Comparison of ENCODE assay signal across 23 mouse cellular contexts in genomic region chr2:31925936-31926335, GRCm38 (mm10). TPM values are rescaled to one million over a fixed set of nuclear protein-coding genes. Genes with fewer than 3 reads are reported as not detected.
DNase-seq lines count a peak whose midpoint lies in the region; ATAC-seq lines count a peak whose summit lies in the region.
"Had no signal": no experiment of that assay in that cellular context is flagged by ENCODE, and none has a peak within 500 bp of the region (broad histone marks: within the 10 kb centered on the region; RNA-seq: fewer than 3 reads in every experiment).

No protein-coding gene starts in this region.

- no peaks in the 10 kb centered on the region for H3K36me3 ChIP-seq in kidney, embryonic 16.5 days (ENCODE audit: insufficient read depth, low read length)
- no peaks in the 10 kb centered on the region for H3K36me3 ChIP-seq in kidney, embryonic 15.5 days
- H3K36me3 ChIP-seq: forebrain, embryonic 10.5 days; heart, embryonic 12.5 days; heart, embryonic 15.5 days; hindbrain, embryonic 15.5 days had no signal

- ATAC-seq in cerebellum, adult (ENCODE audit: insufficient number of reproducible peaks, low FRiP score, low TSS enrichment): no peak
- ATAC-seq in kidney, embryonic 16.5 days (ENCODE audit: low FRiP score, low TSS enrichment): no peak
- ATAC-seq in kidney, embryonic 15.5 days (replicated peaks; ENCODE audit: low FRiP score): no peak
- ATAC-seq: forebrain, embryonic 13.5 days; forebrain, postnatal 0 days; Patski had no signal

- WGBS in kidney, embryonic 16.5 days: 54% methylated on average over 4 of the region's 4 CpGs
- 52% methylated on average over 4 of the region's 4 CpGs for WGBS in kidney, embryonic 15.5 days

- H3K27me3 ChIP-seq in kidney, embryonic 16.5 days (ENCODE audit: insufficient read depth, low read length): no peaks in the 10 kb centered on the region
- H3K27me3 ChIP-seq in kidney, embryonic 15.5 days: 0 out of 2 replicates have a peak, but pooled peaks cover 3% of the 10 kb centered on the region
- H3K27me3 ChIP-seq: hindbrain, embryonic 15.5 days; Patski had no signal

- peak; percentile 29 to 36 for DNase-seq in cerebellum, postnatal 10 days
- peak; percentile 43 for DNase-seq in kidney, adult 18-20 months
- peak; percentile 43 for DNase-seq in kidney, postnatal 14 days
- peak; percentile 51 to 61 for DNase-seq in kidney, postnatal 36 days
- no peak for DNase-seq in adrenal gland, adult 8-10 months
- DNase-seq: adrenal gland, postnatal 14 days; cerebellum, adult 11-12 months; cerebellum, adult 8-10 months; cerebellum, postnatal 14 days; forebrain, postnatal 0 days; gastrocnemius, postnatal 25 days; heart, adult 18-20 months; heart, postnatal 10 days; heart, postnatal 36 days had no signal

- no peaks in the 10 kb centered on the region for H3K4me1 ChIP-seq in kidney, embryonic 16.5 days (ENCODE audit: insufficient read depth, low read length)
- H3K4me1 ChIP-seq in kidney, embryonic 15.5 days: no peaks in the 10 kb centered on the region
- H3K4me1 ChIP-seq: forebrain, embryonic 10.5 days; forebrain, embryonic 13.5 days; heart, embryonic 12.5 days; heart, embryonic 15.5 days; hindbrain, embryonic 15.5 days had no signal

- no peak overlapping the region for H3K4me3 ChIP-seq in kidney, embryonic 16.5 days (ENCODE audit: low read length)
- H3K4me3 ChIP-seq in kidney, embryonic 15.5 days (replicated peaks): no peak overlapping the region
- H3K4me3 ChIP-seq: forebrain, embryonic 10.5 days; forebrain, embryonic 13.5 days; heart, embryonic 12.5 days; heart, embryonic 15.5 days; hindbrain, embryonic 15.5 days had no signal

- no peak overlapping the region for H3K9ac ChIP-seq in kidney, embryonic 16.5 days (replicated peaks; ENCODE audit: low read length)
- no peak overlapping the region for H3K9ac ChIP-seq in kidney, embryonic 15.5 days
- H3K9ac ChIP-seq: forebrain, embryonic 13.5 days; forebrain, postnatal 0 days; heart, embryonic 12.5 days; heart, embryonic 15.5 days; hindbrain, embryonic 15.5 days had no signal

- no peak overlapping the region for H3K27ac ChIP-seq in kidney, embryonic 16.5 days (ENCODE audit: low read length)
- no peak overlapping the region for H3K27ac ChIP-seq in kidney, embryonic 15.5 days
- H3K27ac ChIP-seq: forebrain, embryonic 10.5 days; forebrain, embryonic 13.5 days; heart, embryonic 15.5 days; hindbrain, embryonic 15.5 days had no signal

- H3K4me2 ChIP-seq in kidney, embryonic 16.5 days (replicated peaks; ENCODE audit: low read depth, low read length): no peak overlapping the region
- no peak overlapping the region for H3K4me2 ChIP-seq in kidney, embryonic 15.5 days
- H3K4me2 ChIP-seq: forebrain, embryonic 13.5 days; heart, embryonic 12.5 days; heart, embryonic 15.5 days; hindbrain, embryonic 15.5 days had no signal

- no peaks in the 10 kb centered on the region for H3K9me3 ChIP-seq in kidney, embryonic 16.5 days (ENCODE audit: low read length)
- H3K9me3 ChIP-seq in kidney, embryonic 15.5 days (replicated peaks): no peaks in the 10 kb centered on the region
- H3K9me3 ChIP-seq: forebrain, embryonic 10.5 days; forebrain, embryonic 13.5 days; heart, embryonic 12.5 days; heart, embryonic 15.5 days; hindbrain, embryonic 15.5 days had no signal

RNA-seq across cellular contexts. Expression of gene Aif1l, which starts 24.0 kb away (rescaled TPM):
- polyA plus RNA-seq in kidney, embryonic 16.5 days (2015; fragmentation: Nextera tagmentation; extraction: Ambion mirVana): 90.4 and 101 TPM in 2 replicates
- polyA plus RNA-seq in kidney, embryonic 15.5 days (2015; fragmentation: Nextera tagmentation; extraction: Ambion mirVana): 75.5 and 76.3 TPM in 2 replicates
- total RNA-seq in adrenal gland, adult 8-10 months (2022): 10 to 100 TPM; 69.5 to 91.7 (median 75.3) TPM

RNA-seq across cellular contexts. Expression of gene Lamc3, which starts 38.8 kb away (rescaled TPM):
- 4.1 and 4.7 TPM in 2 replicates for polyA plus RNA-seq in kidney, embryonic 16.5 days (2015; fragmentation: Nextera tagmentation; extraction: Ambion mirVana)
- 3.5 and 4.5 TPM in 2 replicates for polyA plus RNA-seq in kidney, embryonic 15.5 days (2015; fragmentation: Nextera tagmentation; extraction: Ambion mirVana)
- 10 to 100 TPM; 18.8 to 22.1 (median 20.7) TPM for total RNA-seq in adrenal gland, adult 8-10 months (2022)

RNA-seq across cellular contexts. Expression of gene Nup214, which starts 48.3 kb away (rescaled TPM):
- polyA plus RNA-seq in kidney, embryonic 16.5 days (2015; fragmentation: Nextera tagmentation; extraction: Ambion mirVana): 70.2 and 94.1 TPM in 2 replicates
- polyA plus RNA-seq in kidney, embryonic 15.5 days (2015; fragmentation: Nextera tagmentation; extraction: Ambion mirVana): 91.5 and 94.7 TPM in 2 replicates
- total RNA-seq in adrenal gland, adult 8-10 months (2022): 10 to 100 TPM; 64.9 to 70.7 (median 69.0) TPM
